Mouse (Mus musculus) CD4-positive naive resting alpha-beta T cell, adult 76 days (primary cell): ENCODE results near the gene Mob1b. TPM values are rescaled to one million over a fixed set of nuclear protein-coding genes. Genes with fewer than 3 reads are reported as not detected.

Experiments used
- total RNA-seq: library from RNA; stranded (reverse); gene quantifications from one replicate; pipeline ENCODE4 v1.2.4, GENCODE M21; 2023

Mob1b gene
- total RNA-seq, result 27.0 TPM

DNA sequence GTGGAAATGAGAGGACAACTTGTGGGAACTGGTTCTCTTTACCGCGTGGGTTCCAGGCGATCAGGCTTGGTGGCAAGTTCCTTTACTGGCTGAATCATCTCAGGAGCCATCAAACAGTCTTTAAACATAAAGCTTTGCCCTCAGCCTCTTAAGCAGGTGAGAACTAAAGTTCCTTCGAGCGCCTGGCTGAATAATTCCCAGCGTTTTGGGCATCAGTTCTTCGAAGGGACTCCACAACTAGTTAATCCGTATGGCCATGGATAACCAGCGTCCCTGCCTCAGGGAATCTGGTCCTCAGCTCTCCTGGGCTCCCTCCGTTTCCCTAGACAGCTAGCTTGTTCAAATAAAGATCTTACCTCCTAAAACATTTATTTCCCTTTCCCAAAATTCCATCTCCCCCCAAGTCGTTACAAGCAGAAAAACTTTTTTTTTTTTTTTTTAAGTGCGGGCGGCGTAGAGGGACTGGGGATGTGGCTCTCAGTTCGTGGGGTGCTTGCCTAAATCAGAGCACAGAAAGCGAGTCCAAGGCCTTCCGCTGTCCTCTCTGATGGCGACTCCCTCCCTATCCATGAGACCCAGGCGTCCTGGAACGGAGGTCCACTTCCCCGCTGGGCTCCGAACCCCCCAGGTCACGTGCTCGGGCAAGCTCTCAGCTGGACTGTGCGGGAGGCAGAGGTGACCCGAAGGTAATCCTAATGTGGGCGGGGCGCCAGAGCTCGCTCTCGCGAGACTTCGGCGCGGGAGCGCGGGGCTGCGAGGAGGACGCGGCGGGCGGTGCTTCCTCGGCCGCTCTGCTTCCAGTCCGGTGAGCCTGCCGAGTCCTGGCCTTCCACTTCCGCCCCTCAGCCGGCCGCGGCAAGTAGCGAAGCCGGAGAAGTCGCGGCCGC is at the start of gene Mob1b:
Mob1b (plus strand) TSS at position 740 of the 887 bp plus-strand sequence.

DNA sequence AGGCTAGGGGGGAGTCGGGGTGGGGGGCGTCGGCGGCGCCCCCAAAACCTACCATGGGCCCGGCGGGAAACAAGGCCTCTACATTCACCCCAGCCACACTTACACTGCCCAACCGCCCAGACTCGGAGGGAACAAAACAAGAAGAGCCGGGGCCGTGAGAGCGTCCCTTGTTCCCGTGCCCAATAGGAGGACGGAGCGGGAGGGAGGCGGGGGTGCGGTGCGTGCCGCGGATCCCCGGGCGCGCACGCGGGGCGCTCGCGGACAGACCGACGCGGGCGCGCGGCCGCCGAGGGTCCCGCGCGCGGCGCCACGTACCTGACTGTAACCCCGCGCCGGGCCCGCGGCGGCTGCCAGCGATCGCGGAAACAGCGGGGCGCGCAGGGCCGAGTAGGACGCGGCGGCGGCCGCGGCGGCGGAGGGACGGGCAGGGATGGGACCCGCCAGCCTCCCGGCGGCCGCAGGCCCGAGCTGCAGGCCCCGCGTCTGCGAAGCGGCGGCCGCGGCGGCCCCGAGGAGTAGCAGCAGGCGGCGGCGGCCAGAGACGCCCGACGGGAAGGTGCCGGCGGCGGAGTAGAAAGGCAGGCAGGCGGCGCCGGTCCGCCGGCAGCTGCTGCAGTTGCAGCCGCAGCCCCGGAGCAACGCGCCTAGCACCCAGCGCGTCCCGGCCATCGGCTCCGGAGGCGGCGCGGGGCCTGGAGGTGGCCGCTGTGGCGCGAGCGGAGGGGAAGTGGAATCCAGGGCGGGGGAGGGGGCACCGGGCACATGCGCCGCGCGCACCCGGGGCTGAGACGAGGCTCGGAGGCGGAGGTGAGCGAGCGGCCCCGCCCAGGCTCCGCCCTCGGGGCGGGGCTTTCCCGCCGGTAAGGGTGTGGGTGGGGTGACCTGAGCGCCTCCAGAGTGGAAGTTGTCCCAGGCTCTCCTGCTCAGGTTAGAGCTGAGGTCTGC is 44.9 kb upstream of the Mob1b start, which contains the start of gene Grsf1:
Grsf1 (minus strand) TSS at position 729 of the 945 bp plus-strand sequence.

DNA sequence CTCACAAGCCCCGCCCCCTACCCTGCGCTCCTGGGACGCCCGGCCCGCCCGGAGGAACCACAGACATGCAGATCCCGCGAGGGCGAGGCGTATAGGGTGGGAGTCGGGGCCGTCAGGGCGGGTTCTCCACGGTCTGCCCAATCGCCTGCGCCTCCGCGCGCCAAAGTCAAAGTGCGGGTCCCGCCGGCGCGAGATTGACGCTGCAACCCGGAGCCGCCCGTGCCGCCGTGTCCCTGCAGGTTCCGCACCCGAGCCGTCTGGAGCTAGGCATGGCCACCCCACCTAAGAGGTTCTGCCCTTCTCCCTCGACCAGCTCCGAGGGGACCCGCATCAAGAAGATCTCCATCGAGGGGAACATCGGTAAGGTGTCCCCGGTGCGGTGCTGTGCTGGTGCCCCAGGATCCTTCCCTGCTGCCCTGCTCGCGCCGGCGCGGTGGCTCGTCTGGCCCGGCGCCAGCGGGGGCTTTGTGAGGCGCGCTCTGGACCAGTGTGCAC is 44.4 kb downstream of the Mob1b start, which contains the start of gene Dck:
Dck (plus strand) TSS at position 10 of the 495 bp plus-strand sequence.

Other genes starting within 250 kb of the Mob1b start
- gene Enam, start 232.9 kb upstream of the Mob1b start, total RNA-seq, result not detected
- 66.4 TPM for gene Jchain, start 193.0 kb upstream of the Mob1b start, total RNA-seq
- 54.1 TPM for gene Utp3, start 166.4 kb upstream of the Mob1b start, total RNA-seq
- gene Rufy3, start 155.8 kb upstream of the Mob1b start, total RNA-seq, result 8.8 TPM
- gene Grsf1, start 44.7 kb upstream of the Mob1b start, total RNA-seq, result 39.6 TPM
- gene Dck, start 44.1 kb downstream of the Mob1b start, total RNA-seq, result 25.8 TPM
- gene Slc4a4, start 166.0 kb downstream of the Mob1b start, total RNA-seq, result 0.76 TPM